Mouse (Mus musculus): ENCODE data around the gene Gm7544. TPM values are rescaled to one million over a fixed set of nuclear protein-coding genes. Genes with fewer than 3 reads are reported as not detected.
"Not testable (repeated sequence)": the region's sequence is repeated elsewhere in the genome, so short reads cannot be mapped to it uniquely, and the experiment has no call there.

Gene Gm7544
- not detected in 2 replicates for polyA plus RNA-seq (2015; fragmentation: Nextera tagmentation; extraction: Ambion mirVana)

- DNase-seq; H3K9ac ChIP-seq; H3K4me1 ChIP-seq (replicated peaks); H3K9me3 ChIP-seq (replicated peaks); H3K4me3 ChIP-seq (replicated peaks); H3K4me2 ChIP-seq; H3K27me3 ChIP-seq; H3K36me3 ChIP-seq; H3K27ac ChIP-seq; ATAC-seq (ENCODE audit: low read depth): not testable (repeated sequence)
Measured at GRCm38 (mm10) chr1:82955913-82956312, at the start of gene Gm7544. Gene Gm7544 (minus strand): TSS chr1:82956013.

DNA sequence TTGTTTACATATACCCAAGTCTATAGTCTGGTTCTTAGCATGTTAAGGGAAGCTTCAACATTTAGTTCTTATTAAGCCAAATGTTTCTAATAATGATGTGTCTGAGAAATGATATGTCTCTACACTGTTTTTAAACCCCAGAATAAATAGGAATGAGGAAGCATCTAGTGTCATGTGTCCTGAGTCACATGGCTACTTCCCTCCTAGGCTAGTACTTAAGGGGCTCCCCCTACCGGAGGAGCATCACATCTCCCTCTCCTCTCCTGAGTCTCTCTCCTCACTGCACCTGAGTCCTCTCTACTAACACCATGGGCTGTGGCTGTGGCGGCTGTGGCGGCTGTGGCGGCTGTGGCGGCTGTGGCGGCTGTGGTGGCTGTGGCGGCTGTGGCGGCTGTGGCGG is 44.5 kb upstream of the Gm7544 start, which contains the start of gene Gm47959:
Gene Gm47959, plus strand, starts transcription at position 243 of the 400 bp plus-strand sequence.
- H3K4me3 ChIP-seq (replicated peaks); DNase-seq; H3K4me1 ChIP-seq (replicated peaks); H3K27ac ChIP-seq; H3K4me2 ChIP-seq; H3K9me3 ChIP-seq (replicated peaks); H3K27me3 ChIP-seq; ATAC-seq (ENCODE audit: low read depth); H3K36me3 ChIP-seq; H3K9ac ChIP-seq: not testable (repeated sequence)
- WGBS (ENCODE audit: insufficient replicate concordance): 82% methylated on average over 9 of the region's 9 CpGs

GRCm38 (mm10) chr1:82993947-82994346 is 38.1 kb upstream of the Gm7544 start:
- H3K9ac ChIP-seq: no peak overlapping the region
- no peaks in the 10 kb centered on the region for H3K36me3 ChIP-seq
- H3K4me2 ChIP-seq: no peak overlapping the region
- H3K4me3 ChIP-seq (replicated peaks): no peak overlapping the region
- H3K27ac ChIP-seq: no peak overlapping the region
- 68% methylated on average over 3 of the region's 3 CpGs for WGBS (ENCODE audit: insufficient replicate concordance)
- DNase-seq (no peak), ATAC-seq (ENCODE audit: low read depth) (no peak)
- no peaks in the 10 kb centered on the region for H3K4me1 ChIP-seq (replicated peaks)
- H3K27me3 ChIP-seq: no peaks in the 10 kb centered on the region
- H3K9me3 ChIP-seq (replicated peaks): no peaks in the 10 kb centered on the region

- no peaks in the 10 kb centered on the region for H3K4me1 ChIP-seq (replicated peaks)
- no peak overlapping the region for H3K9ac ChIP-seq
- H3K36me3 ChIP-seq: no peaks in the 10 kb centered on the region
- DNase-seq (no peak), ATAC-seq (ENCODE audit: low read depth) (no peak)
- no peaks in the 10 kb centered on the region for H3K27me3 ChIP-seq
- H3K4me2 ChIP-seq: no peak overlapping the region
- WGBS (ENCODE audit: insufficient replicate concordance): 67% methylated on average over 6 of the region's 6 CpGs
- no peak overlapping the region for H3K4me3 ChIP-seq (replicated peaks)
- no peaks in the 10 kb centered on the region for H3K9me3 ChIP-seq (replicated peaks)
- no peak overlapping the region for H3K27ac ChIP-seq
Measured at GRCm38 (mm10) chr1:82992093-82992492, 36.3 kb upstream of the Gm7544 start.

DNA sequence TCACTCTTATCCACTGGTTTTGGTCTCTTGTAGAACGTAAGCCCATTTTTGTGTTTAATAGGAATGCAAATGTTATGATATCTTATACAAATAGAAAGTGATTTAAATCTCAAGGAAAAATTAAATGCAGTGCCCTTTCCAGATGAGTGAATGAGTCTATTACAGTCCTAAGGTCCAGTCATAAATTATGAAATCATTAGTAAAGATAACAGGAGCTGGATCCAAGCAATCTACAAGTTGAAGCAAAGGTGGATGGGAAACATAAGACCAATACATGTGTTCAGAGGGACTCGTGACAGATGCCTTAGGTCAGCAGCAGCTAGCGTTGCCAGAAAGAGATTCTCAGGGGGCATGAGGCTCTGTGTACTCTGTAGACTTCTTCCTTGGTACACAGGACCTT is 35.8 kb upstream of the Gm7544 start:
- no peaks in the 10 kb centered on the region for H3K36me3 ChIP-seq
- ATAC-seq (ENCODE audit: low read depth): no peak
- H3K9ac ChIP-seq: no peak overlapping the region
- DNase-seq: no peak
- no peaks in the 10 kb centered on the region for H3K4me1 ChIP-seq (replicated peaks)
- 54% methylated on average over 3 of the region's 3 CpGs for WGBS (ENCODE audit: insufficient replicate concordance)
- no peak overlapping the region for H3K4me3 ChIP-seq (replicated peaks)
- no peak overlapping the region for H3K4me2 ChIP-seq
- H3K27me3 ChIP-seq: no peaks in the 10 kb centered on the region
- no peak overlapping the region for H3K27ac ChIP-seq
- H3K9me3 ChIP-seq (replicated peaks): no peaks in the 10 kb centered on the region

DNA sequence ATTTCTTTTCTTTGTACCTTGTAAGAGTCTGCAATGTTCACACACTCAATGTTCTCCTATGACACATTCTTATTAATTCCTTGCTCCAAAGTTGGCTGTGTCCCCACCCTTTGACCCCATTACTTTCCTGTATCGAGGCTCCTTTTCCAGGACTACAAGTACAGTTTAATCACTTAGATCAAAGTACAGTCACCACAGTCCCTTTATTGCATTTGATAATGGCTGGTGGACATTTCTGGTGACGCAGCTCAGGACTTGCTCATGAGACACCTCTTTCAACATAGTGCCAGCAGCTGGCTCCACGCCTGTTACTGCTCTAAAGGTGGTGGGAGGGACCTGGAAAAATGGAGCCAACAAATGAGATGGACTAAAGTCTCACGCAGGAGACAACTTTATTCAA is 35.2 kb upstream of the Gm7544 start:
- no peak overlapping the region for H3K4me3 ChIP-seq (replicated peaks)
- no peak overlapping the region for H3K4me2 ChIP-seq
- H3K4me1 ChIP-seq (replicated peaks): no peaks in the 10 kb centered on the region
- no peaks in the 10 kb centered on the region for H3K36me3 ChIP-seq
- DNase-seq (no peak), ATAC-seq (ENCODE audit: low read depth) (no peak)
- whole genome bisulfite sequencing (ENCODE audit: insufficient replicate concordance): 61% methylated on average over 4 of the region's 4 CpGs
- no peaks in the 10 kb centered on the region for H3K9me3 ChIP-seq (replicated peaks)
- H3K27me3 ChIP-seq: no peaks in the 10 kb centered on the region
- no peak overlapping the region for H3K27ac ChIP-seq
- H3K9ac ChIP-seq: no peak overlapping the region

GRCm38 (mm10) chr1:82987530-82988198 is 31.9 kb upstream of the Gm7544 start:
- Histone ChIP-seq H3K4me1 (replicated peaks) (no peaks in the 10 kb centered on the region), H3K9ac (no peak overlapping the region), H3K4me2 (no peak overlapping the region), H3K27me3 (no peaks in the 10 kb centered on the region), H3K36me3 (no peaks in the 10 kb centered on the region), H3K9me3 (replicated peaks) (peaks cover 6% of the 10 kb centered on the region; the same call in 1 of the 2 replicates), H3K27ac (no peak overlapping the region), H3K4me3 (replicated peaks) (no peak overlapping the region)
- ATAC-seq (ENCODE audit: low read depth): no peak
- peak; percentile 19 for DNase-seq
- WGBS (ENCODE audit: insufficient replicate concordance): 22% methylated on average over 4 of the region's 4 CpGs

DNA sequence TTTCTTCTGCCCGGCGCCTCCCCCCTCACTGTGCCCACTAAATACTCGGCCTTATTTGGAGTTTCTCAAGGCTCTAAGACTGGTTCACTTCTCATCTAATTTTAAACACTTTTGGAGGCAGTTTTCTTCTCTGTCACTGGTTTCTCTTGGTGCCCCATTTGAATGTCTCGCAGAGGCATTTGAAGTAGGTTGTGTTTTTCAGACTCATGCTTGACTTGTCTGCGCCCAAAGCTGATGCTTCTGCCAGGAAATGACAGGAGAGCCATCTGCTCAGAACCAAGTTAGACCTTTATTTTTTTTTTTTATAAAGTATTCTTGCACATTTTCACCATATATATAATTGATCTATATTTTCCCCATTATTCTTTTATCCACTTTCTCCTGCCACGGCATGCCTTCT is 30.9 kb upstream of the Gm7544 start:
- ATAC-seq (ENCODE audit: low read depth): no peak
- Histone ChIP-seq H3K27ac (no peak overlapping the region), H3K9ac (no peak overlapping the region), H3K27me3 (no peaks in the 10 kb centered on the region), H3K36me3 (no peaks in the 10 kb centered on the region), H3K4me1 (replicated peaks) (no peaks in the 10 kb centered on the region), H3K4me3 (replicated peaks) (no peak overlapping the region), H3K4me2 (no peak overlapping the region), H3K9me3 (replicated peaks) (peaks cover 6% of the 10 kb centered on the region; the same call in 1 of the 2 replicates)
- DNase-seq: no peak
- 76% methylated on average over 6 of the region's 6 CpGs for WGBS (ENCODE audit: insufficient replicate concordance)

GRCm38 (mm10) chr1:82977840-82978239 is 22.0 kb upstream of the Gm7544 start:
- H3K27me3 ChIP-seq: no peaks in the 10 kb centered on the region
- H3K4me1 ChIP-seq (replicated peaks): peaks cover 16% of the 10 kb centered on the region
- ATAC-seq (ENCODE audit: low read depth): no peak
- H3K36me3 ChIP-seq: no peaks in the 10 kb centered on the region
- H3K9ac ChIP-seq: no peak overlapping the region
- no peak overlapping the region for H3K27ac ChIP-seq
- no peak overlapping the region for H3K4me2 ChIP-seq
- no peak for DNase-seq
- H3K9me3 ChIP-seq (replicated peaks): no peaks in the 10 kb centered on the region
- no peak overlapping the region for H3K4me3 ChIP-seq (replicated peaks)

DNA sequence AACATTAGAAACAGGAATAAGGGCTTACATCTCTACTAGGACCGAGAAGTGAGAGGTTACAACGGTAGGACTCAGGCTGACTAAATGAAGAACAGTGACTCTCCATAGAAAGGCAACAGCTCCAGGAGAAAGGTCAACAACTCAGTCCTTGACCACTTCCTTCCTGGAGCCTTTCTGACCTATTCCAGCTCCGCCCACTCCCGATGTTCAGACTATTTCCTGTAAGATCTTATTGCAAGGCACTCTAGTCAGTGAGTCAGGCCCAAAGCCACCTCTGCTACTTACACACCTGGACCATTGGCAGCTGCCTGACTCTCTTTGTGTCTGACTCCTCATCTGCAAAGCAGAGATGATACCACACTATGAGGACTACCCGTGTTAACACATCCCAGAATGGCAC is 19.9 kb upstream of the Gm7544 start:
- no peaks in the 10 kb centered on the region for H3K36me3 ChIP-seq
- ATAC-seq (ENCODE audit: low read depth) (no peak), DNase-seq (no peak)
- peaks cover 19% of the 10 kb centered on the region for H3K4me1 ChIP-seq (replicated peaks)
- H3K4me3 ChIP-seq (replicated peaks): no peak overlapping the region
- H3K27me3 ChIP-seq: no peaks in the 10 kb centered on the region
- H3K27ac ChIP-seq: no peak overlapping the region
- H3K9me3 ChIP-seq (replicated peaks): no peaks in the 10 kb centered on the region
- no peak overlapping the region for H3K9ac ChIP-seq
- no peak overlapping the region for H3K4me2 ChIP-seq
- WGBS (ENCODE audit: insufficient replicate concordance): 29% methylated on average over 5 of the region's 5 CpGs

GRCm38 (mm10) chr1:82974342-82974741 is 18.5 kb upstream of the Gm7544 start:
- Histone ChIP-seq H3K4me2 (0 out of 2 replicates have a peak overlapping the region, but pooled peaks have one; percentile 6), H3K9ac (no peak overlapping the region), H3K4me3 (replicated peaks) (no peak overlapping the region), H3K27ac (no peak overlapping the region), H3K27me3 (no peaks in the 10 kb centered on the region), H3K4me1 (replicated peaks) (peaks cover 19% of the 10 kb centered on the region), H3K36me3 (no peaks in the 10 kb centered on the region), H3K9me3 (replicated peaks) (no peaks in the 10 kb centered on the region)
- ATAC-seq (ENCODE audit: low read depth): peak; percentile 88
- DNase-seq: peak; percentile 32
- 12% methylated on average over 9 of the region's 9 CpGs for WGBS (ENCODE audit: insufficient replicate concordance)

GRCm38 (mm10) chr1:82973901-82974300 is 18.1 kb upstream of the Gm7544 start:
- H3K27me3 ChIP-seq: no peaks in the 10 kb centered on the region
- no peak overlapping the region for H3K27ac ChIP-seq
- DNase-seq (no peak), ATAC-seq (ENCODE audit: low read depth) (0 out of 2 replicates have a peak, but pooled peaks have one; percentile 8)
- H3K9ac ChIP-seq: no peak overlapping the region
- H3K36me3 ChIP-seq: no peaks in the 10 kb centered on the region
- 22% methylated on average over 6 of the region's 6 CpGs for WGBS (ENCODE audit: insufficient replicate concordance)
- peaks cover 19% of the 10 kb centered on the region for H3K4me1 ChIP-seq (replicated peaks)
- H3K4me2 ChIP-seq: 0 out of 2 replicates have a peak overlapping the region, but pooled peaks have one; percentile 6
- no peaks in the 10 kb centered on the region for H3K9me3 ChIP-seq (replicated peaks)
- H3K4me3 ChIP-seq (replicated peaks): no peak overlapping the region
